Mouse (Mus musculus): ENCODE measurements around the gene Aen.

DNA sequence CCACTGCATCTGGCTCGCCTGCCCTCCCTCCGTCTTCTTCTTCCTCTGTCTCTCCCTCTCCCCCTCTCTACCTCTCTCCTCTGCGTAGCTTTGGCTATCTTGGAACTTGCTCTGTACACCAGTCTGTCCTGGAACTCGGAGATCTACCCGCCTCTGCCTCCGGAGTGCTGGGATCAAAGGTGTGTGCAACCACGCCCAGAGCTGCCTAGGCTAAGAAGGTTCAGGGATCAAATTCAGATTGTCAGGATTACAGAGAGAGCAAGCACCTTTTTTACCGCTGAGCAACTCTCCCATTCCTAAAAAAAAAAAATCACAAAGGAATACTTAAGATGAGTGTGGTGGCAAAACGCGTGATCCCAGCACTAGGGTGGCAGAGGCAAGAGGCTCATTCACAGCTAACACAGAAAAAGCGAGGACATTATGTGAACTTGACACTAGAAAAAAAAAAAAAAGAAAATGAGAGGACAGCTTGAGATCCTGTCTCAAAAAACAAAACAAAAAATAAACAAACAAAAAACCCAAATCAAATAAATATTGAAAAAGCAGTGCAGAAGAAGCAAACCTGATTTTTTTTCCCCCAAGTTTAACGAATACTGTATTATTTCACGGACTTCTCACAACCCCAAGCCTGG, 517 bp upstream of the Aen start:
- no peak for TF ChIP-seq CTCF (IDR thresholded peaks at IDR 0.05; ENCODE audit: low read depth)
- no peak for TF ChIP-seq EP300 (IDR thresholded peaks at IDR 0.05; ENCODE audit: low read depth)

Measured in liver, embryonic 14.5 days (tissue).